Mouse (Mus musculus): ENCODE data around the gene Rhog. TPM values are rescaled to one million over a fixed set of nuclear protein-coding genes. Genes with fewer than 3 reads are reported as not detected.
"Not testable (repeated sequence)": the region's sequence is repeated elsewhere in the genome, so short reads cannot be mapped to it uniquely, and the experiment has no call there.

The Rhog gene
- 100 to 1,000 TPM; 146 to 173 TPM for polyA plus RNA-seq (2017; shearing (Covaris generic))

GRCm38 (mm10) chr7:102255954-102256353 lies at the start of gene Rhog:
Gene Rhog (minus strand): TSS chr7:102256054.
- no peak for ATAC-seq

DNA sequence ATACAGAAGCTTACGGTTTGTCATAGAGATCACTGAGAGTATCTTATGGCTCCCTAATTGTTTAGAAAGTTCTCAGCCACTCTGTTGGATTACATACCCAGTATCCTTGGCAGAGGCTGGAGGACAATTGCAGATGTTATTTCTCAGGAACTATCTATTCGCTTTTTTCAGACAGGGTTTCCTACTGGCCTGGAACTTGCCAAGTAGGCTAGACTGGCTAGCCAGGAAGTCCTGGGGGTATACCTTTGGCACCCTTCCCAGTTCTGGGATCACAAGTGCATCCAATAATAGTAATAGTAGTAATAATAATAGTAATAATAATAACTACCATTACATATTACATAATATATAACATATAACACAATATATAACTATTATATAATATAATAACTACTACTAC lies 49.7 kb upstream of the Rhog start:
- ATAC-seq, result no peak

GRCm38 (mm10) chr7:102302471-102302870 lies 46.6 kb upstream of the Rhog start:
- ATAC-seq, result no peak

GRCm38 (mm10) chr7:102300761-102301160 lies 44.9 kb upstream of the Rhog start:
- ATAC-seq, result no peak

DNA sequence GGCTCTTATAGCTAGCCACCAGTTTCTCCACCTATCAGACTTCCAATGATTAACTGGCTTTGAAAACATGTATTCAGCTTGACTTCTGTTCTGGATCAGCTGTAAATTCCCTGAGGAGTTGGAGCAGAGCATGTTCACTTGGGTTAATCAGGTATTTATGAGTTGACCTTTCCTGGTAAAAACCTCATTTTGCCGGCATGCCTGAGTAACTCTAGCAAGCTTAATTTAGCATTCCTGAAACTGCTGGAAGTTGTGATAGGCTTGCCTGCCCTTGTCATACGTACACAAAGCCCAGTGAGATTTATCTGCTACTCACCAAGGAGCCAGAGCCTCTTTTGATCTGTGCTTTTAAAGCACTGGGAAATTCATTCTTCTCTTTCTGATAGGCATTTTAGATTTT lies 37.4 kb upstream of the Rhog start:
- no peak for ATAC-seq

GRCm38 (mm10) chr7:102292228-102292627 lies 36.4 kb upstream of the Rhog start:
- ATAC-seq, result no peak

GRCm38 (mm10) chr7:102289466-102289865 lies 33.6 kb upstream of the Rhog start:
- ATAC-seq, result no peak

- ATAC-seq, result no peak
Measured at GRCm38 (mm10) chr7:102282261-102282660, 26.4 kb upstream of the Rhog start.

DNA sequence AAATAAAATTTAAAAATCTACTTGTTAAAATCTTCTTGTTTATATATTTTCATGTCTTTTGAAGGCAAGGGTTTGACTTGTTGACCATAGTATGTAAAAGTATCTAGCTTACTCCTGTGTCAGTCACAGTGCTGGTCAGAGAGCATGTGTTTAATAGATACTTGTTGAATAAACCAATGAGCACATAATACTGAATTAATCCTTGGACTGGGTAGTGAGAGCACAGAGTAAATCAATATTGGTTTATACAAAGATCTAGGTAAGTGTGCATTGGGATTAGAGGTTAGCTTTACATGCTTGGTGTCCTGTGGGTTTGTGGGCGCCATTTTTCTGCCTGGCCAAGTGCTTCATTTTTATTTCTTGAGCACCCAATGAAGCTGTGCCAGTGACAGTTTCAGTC lies 25.5 kb upstream of the Rhog start:
- no peak for ATAC-seq

GRCm38 (mm10) chr7:102272422-102272948 lies 16.6 kb upstream of the Rhog start:
- no peak for ATAC-seq

- no peak for ATAC-seq
Measured at GRCm38 (mm10) chr7:102268395-102268748, 12.5 kb upstream of the Rhog start.

DNA sequence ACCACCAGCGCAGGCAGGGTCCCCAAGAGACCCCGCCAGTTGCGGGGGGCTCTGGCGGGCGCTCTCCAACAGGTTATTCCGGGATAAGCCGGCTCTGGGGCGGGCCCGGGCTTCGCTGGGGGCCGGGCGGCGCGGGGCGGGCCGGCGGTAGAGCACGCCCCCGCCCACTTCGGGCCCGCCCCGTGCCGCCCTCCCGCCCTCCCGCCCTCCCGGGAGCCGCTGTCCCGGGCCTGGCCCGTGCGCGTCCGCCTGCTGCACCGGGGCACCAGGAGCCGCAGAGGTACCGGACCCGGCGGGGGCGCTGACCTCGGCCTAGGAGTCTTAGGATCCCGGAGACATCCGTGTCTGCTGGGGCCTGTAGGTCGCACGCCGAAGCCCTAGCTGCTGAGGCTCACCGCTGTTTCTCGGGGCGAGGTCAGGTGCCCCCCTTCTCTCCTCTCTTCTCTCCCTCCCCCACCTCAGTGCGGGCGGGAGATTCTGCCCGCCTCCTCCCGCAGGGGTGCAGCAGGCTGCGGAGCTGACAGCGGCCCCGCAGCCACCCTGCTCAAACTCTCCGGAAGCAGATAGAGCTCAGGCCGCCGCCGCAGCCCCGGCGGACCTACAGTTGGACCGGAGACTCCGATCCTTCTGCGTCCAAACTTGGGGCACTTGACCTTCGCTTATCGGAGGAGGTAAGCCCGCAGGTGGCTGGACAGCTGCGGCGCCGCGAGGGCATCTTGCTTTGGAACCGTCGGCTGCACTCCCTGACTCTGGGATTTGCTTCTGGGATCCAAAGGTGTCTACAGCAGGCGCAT lies 11.9 kb upstream of the Rhog start, which contains the start of gene Stim1:
Gene Stim1 (plus strand): TSS at position 206 of the 794 bp plus-strand sequence.
- peak; percentile 15 for ATAC-seq

DNA sequence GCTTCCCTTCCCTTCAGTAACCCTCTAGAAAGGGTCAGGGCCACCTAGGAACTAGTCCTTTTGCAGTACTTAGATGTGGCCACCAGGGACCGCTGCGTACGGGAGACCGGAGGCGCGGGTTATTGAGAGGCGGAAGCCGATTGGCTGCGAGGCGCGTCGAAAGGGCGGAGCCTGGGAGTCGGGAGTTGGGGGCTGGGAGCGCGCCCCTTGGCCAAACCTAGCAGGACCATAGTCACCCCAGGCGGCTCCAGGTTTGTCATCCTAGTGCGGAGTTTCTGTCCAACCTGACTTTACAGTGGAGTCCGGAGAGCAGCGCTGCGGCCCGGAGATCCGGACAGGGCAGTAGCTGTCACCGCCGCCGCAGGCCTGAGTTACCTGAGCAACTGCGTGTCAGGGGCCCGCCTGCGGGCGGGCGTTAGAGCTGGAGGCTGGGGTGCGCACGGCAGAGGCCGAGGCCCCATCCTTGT lies 11.3 kb upstream of the Rhog start:
- ATAC-seq, result peak; percentile 75

GRCm38 (mm10) chr7:102266401-102267042 lies 10.7 kb upstream of the Rhog start:
- peak; percentile 67 for ATAC-seq

DNA sequence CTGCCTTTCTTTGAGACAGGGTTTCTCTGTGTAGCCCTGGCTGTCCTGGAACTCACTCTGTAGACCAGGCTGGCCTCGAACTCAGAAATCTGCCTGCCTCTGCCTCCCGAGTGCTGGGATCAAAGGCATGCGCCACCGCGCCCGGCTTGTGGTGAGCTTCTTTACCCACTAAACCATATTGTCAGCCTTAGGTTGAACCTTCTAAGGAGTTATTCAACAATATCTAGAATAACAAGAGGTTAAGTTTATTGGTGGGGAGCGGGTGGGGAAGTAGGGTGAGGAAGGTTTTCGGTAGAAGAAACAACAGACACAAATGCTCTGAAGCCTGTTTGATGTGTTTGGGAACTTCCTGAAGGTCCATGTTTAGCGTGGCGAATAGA lies 10.2 kb upstream of the Rhog start:
- ATAC-seq, result not testable (repeated sequence)

DNA sequence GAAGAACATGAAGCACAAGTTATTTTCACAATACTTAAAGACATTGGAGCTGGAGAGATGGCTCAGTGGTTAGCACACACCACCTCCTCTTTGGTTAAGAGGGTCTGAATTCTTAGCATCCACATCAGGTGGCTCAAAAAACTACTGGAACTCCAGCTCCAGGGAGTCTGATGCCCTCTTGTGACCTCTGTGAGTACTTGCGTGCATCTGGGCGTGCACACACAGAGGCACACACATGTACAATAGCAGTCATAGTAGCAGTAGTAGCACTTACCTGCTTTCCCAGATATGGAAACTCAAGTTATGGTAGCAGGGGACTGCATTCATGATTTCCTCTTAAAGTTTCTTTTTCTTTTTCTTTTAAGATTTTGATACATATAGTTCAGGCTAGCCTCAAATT lies 7.2 kb upstream of the Rhog start:
- ATAC-seq, result no peak

GRCm38 (mm10) chr7:102260518-102260917 lies 4.7 kb upstream of the Rhog start:
- ATAC-seq, result no peak

DNA sequence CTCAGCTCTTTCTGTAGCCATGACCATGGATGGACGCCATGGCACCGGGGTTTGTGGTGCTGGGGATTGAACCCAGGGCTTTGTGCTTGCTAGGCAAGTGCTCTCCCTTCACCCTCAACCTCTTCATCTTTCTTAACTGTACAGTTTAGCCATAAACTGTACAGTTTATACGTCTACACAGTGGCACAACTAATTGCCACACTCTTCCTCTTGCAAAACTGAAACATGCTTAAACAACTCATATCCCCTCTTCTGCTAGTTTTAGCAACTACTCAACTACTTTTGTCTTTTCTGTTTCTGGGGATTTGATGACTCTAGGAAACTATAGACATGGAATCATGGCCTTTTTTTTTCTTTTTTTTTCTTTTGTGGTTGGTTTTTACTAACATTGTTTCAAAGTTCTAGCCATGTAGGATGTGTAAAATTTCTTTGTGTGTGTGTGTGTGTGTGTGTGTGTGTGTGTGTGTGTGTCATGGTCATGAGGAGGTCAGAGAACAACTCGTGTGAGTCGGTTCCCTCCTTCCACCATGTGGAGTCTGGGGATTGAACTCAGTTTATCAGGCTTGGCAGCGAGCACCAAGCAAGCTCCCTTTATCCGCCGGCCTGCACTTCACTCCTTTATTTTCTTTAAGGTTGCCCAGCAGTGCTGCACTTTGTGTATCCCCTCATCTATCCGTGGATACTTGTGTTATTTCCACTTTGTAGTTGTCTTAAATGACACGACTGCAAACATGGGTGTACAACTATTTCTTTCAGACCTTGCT lies 4.0 kb upstream of the Rhog start:
- ATAC-seq, result no peak

DNA sequence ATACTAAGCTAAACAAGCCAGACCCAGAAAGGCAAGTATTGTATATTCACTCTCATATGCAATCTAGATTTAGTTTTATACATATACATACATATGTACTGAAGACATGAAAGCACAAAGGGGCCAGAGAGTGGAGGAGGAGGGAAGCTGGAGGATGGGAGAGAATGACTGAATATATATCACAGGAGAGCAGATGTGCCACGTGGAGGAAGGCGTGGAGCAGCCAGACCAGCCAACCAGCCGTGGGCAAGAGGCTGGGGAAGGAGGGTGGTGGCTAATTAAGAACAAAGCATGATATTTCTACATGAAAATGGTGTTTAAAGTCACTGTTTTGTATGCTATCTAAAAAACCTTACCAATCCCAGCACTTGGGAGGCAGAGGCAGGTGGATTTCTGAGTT lies 2.9 kb upstream of the Rhog start:
- ATAC-seq, result no peak

DNA sequence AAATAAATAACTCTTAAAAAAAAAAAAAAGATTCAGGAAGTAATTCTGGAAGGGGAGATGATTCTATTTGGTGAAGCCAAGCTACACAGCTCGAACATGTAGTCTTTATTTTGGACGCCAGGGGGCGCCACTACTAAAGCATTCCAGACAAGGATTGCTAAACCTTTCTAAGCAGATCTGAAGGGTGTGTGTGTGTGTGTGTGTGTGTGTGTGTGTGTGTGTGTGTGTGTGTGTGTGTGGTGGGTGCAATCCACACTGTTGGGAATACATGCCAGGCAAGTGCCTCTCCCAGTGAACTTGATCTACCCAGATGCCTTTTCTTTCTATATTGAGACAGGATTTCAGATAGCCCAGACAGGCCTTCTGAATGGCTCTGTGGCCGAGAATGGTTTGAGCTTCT lies 2.3 kb upstream of the Rhog start:
- ATAC-seq, result peak; percentile 95

- no peak for ATAC-seq
Measured at GRCm38 (mm10) chr7:102256636-102257035, 782 bp upstream of the Rhog start.

GRCm38 (mm10) chr7:102253631-102254030 lies 2.2 kb downstream of the Rhog start:
- no peak for ATAC-seq

GRCm38 (mm10) chr7:102250631-102251214 lies 5.1 kb downstream of the Rhog start:
- peak; percentile 67 for ATAC-seq
